Mouse (Mus musculus) cerebellum, adult 8-10 months (tissue): ENCODE data around the gene Zfp383.
"Not testable (repeated sequence)": the region's sequence is repeated elsewhere in the genome, so short reads cannot be mapped to it uniquely, and the experiment has no call there.

Experiments used
- DNase-seq: peaks from one replicate; pipeline ENCODE4 v3.0.0; 2022

The Zfp383 gene

GRCm38 (mm10) chr7:29942740-29943139, 34.7 kb downstream of the Zfp383 start:
- DNase-seq, result no peak

DNA sequence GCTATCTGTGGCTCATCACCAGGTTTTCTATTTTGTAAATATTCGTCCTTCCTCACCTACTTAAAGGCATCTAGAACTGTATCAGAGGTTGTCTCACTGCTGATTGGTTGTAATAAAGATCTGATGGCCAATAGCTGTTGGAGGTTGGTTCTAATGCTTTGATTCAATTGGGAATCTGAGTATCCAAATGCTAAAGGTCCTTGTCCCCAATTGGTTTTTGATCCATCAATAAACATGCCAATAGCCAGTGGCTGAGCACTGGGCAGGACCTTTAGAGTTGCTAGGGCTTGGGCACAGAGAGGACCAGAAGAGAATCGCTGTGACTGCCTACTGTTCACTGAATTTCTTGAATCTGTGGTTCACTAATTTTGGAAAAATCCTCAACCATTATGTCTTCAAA, 35.7 kb downstream of the Zfp383 start:
- DNase-seq, result no peak

DNA sequence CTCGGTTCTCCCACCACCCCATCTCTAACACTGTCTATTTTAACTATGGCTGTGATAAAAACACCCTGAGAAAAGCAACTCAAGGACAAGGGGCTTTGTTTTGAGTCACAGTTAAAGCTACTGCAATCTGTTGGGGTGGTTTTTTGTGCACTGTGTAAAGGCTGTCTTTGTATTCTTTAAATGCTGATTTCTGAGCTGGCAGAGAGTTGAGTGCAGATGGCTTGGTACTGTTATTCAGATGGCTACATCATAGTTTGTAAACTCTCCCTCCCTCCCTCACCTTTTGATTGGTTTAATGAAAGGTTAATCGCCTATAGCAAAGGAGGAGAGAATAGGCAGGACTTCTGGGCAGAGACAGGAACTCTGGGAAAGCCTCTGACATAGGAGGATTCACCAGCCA, 36.2 kb downstream of the Zfp383 start:
- DNase-seq, result no peak

GRCm38 (mm10) chr7:29953086-29953485, 45.1 kb downstream of the Zfp383 start:
- no peak for DNase-seq

DNA sequence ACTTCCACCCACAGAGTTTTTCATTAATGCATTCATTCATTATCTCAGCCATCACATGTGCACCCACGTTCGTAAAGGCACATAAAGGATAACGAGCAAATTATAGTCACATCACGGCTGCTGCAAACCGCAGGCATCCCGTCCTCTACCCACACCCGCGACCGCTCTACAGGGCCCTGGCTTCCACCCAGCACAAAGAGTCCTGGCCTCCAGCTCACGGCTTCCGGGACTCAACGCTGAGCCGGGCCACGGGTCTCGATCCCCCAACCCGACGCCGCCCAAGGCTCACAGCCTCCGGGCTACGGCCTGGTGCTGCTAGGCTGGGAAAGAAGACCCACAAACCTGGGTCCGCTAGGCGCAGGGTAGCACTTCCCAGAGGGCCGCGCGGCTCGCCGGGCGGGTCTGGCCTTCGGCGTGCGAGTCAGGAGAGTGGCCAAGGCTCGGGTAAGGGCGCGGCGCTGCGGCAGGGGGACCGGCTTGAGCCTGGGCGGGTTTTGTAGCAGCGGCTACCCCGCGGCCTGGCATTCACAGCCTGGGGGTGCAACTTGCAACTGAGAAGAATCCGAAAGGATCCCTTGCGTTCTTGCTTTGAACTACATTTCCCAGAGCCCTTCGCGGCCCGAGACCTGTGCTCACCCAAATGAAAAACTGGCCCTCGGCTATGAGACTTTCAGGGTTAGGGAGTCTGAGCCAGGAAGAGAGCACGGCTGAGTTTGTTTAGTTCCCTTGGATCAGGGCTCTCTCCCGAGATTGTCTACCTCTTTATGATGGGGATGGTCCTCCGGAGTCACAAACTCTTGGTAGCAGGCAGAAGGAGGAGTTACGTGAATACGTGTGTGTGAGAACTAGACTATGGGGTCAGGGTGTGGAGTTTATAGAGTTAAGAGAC, 45.7 kb downstream of the Zfp383 start, which contains the start of gene Zfp74:
Zfp74 (minus strand) TSS at position 577 of the 889 bp plus-strand sequence.
- peak; percentile 75 for DNase-seq

DNA sequence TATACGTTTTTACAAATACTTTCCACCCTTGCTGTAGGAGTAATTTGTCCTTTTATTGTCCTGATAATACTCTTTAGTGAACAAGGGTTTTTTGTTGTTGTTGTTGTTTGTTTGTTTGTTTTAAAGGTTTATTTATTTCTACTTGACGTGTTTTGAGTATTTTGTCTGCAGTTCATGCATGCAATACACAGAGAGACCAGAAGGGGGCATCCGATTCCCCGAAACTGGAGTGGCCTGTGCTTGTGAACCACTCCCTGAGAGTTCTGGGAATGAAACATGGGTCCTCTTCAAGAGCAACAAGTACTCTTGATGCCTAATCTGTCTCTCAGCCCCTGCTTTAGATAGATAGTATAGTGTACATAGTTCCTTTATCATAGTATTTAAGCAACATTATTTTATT, 46.7 kb downstream of the Zfp383 start:
- no peak for DNase-seq

DNA sequence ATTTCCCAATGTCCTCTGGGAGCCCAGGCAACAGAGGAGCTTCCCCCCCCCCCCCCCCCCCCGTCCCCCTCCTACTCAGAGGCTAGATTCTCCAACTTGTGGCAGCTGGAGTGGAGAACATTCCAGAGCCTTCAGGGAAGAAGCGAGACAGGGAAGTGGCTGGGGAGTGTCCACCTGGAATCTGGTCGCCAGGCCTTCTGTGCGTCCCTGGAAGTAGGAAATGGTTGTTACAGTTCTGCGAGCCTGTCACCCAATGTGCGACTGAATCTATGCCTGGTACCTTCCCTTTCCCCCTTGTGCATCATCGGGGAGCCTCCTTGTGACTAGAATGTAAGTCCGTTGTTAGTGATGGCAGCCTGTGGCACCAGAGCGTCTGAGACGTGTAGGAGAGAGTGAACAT, 48.2 kb downstream of the Zfp383 start:
- no peak for DNase-seq

DNA sequence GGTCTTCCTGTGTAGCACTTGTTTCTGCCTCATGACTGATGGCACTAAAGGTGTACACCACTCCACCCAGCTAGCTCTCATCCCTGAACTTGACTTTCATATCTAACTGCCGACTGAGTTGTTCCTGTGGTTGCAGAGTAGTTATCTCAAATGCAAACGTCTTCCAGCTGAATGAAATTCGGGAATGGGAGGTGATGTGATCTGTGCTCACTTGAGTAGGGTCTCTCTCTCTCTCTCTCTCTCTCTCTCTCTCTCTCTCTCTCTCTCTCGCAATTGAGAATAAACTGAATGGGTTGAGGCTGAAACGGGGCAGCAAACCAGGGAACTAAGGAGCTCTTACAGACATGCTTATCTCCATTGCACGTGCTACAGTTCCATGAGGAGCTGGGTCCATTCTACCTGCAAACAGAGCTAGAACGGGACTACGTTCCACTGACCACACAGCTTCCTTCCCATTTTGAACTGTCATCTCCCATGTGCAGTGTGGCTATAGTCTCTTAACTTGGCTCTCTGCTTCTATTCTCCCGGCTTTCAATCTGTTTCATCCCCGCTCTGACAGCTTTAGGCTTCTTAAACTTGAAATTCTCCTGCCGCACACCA, 50.2 kb downstream of the Zfp383 start:
- no peak for DNase-seq

DNA sequence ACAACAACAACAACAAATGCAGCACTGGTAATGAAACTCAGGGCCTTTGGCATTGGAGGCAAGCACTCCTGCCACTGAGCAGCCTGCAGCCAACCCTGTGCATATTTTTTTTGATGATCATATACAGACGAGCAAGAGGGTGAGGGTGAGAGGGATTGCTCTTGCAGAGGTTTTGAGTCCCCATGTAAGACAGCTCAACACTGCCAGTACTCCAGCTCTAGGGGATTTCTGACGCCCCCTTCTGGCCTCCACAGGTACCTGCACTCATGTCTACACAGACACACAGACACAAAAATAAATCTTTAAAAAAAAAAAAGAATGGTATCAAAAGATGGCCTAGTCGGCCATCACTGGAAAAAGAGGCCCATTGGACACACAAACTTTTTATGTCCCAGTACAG, 51.0 kb downstream of the Zfp383 start:
- DNase-seq, result no peak

DNA sequence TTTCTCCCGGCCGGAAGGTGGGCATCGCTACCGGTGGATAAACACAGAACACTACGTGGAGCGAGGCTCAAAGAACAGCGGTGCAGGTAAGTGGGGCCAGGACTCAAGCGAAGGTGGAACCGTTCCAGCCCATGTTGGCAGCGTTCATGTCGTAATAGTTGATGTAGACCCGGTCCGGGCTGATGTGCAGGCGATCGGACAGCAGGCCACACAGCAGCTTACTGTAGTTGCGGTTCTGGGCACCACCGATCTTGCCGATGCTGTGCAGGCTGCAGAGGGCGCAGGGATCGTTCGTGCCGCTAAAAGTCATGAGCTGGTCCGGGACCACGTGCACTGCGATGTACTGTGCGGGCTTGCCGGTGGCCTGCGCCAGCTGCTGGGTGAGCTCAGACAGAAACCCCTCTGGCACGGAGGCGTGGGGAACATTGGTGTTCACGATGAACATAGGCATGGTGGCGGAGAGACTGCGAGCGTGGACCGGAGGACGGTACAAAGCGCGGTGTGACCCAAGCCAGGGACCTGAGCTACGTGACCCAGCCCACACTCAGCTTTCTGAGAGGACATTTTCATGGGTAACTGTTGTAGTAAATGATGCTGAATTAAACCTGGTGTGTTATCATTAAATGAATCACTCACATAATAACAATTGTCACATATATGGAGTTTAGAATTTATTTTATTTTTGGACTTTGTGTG, 57.2 kb downstream of the Zfp383 start:
- DNase-seq, result not testable (repeated sequence)
